Mouse (Mus musculus) liver, embryonic 11.5 days (tissue): Measurements from ENCODE around the gene Irf2bpl. TPM values are rescaled to one million over a fixed set of nuclear protein-coding genes. Genes with fewer than 3 reads are reported as not detected.

Source experiments
- ATAC-seq: fragments of 200-750 bp; cut with Nextera tagmentation; replicated peaks from 2 replicates; pipeline ENCODE4 v1.8.0; 2017; ENCODE audit warnings: moderate number of reproducible peaks, mild to moderate bottlenecking, moderate TSS enrichment, moderate library complexity; ENCODE audit not compliant: low FRiP score
- DNase-seq: peaks from one replicate; pipeline ENCODE4 v3.0.0-alpha.2; 2017; ENCODE audit warnings: low spot score
- H3K27ac ChIP-seq: fragments of 300-500 bp; sonication (generic); 2 replicates; pipeline ENCODE4 v1.5.1; 2014; ENCODE audit warnings: mild to moderate bottlenecking, low read depth, low read length, control low read depth
- H3K27me3 ChIP-seq: fragments of 300-500 bp; sonication (generic); replicated peaks from 2 replicates; pipeline ENCODE4 v1.6.1; 2014; ENCODE audit warnings: low read length, mixed read lengths; ENCODE audit not compliant: control insufficient read depth, insufficient read depth
- H3K36me3 ChIP-seq: fragments of 300-500 bp; sonication (generic); 2 replicates; pipeline ENCODE4 v1.6.1; 2014; ENCODE audit warnings: mild to moderate bottlenecking, low read length, moderate library complexity, mixed read lengths; ENCODE audit not compliant: control insufficient read depth, insufficient read depth
- H3K4me1 ChIP-seq: fragments of 300-500 bp; sonication (generic); replicated peaks from 2 replicates; pipeline ENCODE4 v1.6.1; 2014; ENCODE audit warnings: low read length, mixed read lengths; ENCODE audit not compliant: control insufficient read depth, insufficient read depth
- H3K4me2 ChIP-seq: fragments of 300-500 bp; sonication (generic); 2 replicates; pipeline ENCODE4 v1.6.1; 2014; ENCODE audit warnings: mild to moderate bottlenecking, control low read depth, moderate library complexity
- H3K4me3 ChIP-seq: fragments of 300-500 bp; sonication (generic); 2 replicates; pipeline ENCODE4 v1.5.1; 2014; ENCODE audit warnings: low read depth, low read length, control low read depth
- H3K9ac ChIP-seq: fragments of 300-500 bp; sonication (generic); 2 replicates; pipeline ENCODE4 v1.6.1; 2014; ENCODE audit warnings: low read depth, low read length, control low read depth
- H3K9me3 ChIP-seq: fragments of 300-500 bp; sonication (generic); 2 replicates; pipeline ENCODE4 v1.6.1; 2016; ENCODE audit warnings: low read length, inconsistent platforms, mixed read lengths; ENCODE audit not compliant: control insufficient read depth
- WGBS: fragments of 180-500 bp; shearing (Covaris S2); extraction: QIAGEN DNeasy Blood & Tissue Kit; methylation state at CpG from one replicate; pipeline ENCODE4 v1.1.7; 2014; 5-methylcytosine and 5-hydroxymethylcytosine counted together
- polyA plus RNA-seq: library from polyadenylated mRNA; unstranded; fragments of >200 nt; fragmentation: Nextera tagmentation; extraction: Ambion mirVana; gene quantifications from 2 replicates; pipeline ENCODE4 v1.2.1, GENCODE M21; 2014

Irf2bpl gene
- polyA plus RNA-seq, 1 experiment from 2014 or later, result 9.7 TPM

DNA sequence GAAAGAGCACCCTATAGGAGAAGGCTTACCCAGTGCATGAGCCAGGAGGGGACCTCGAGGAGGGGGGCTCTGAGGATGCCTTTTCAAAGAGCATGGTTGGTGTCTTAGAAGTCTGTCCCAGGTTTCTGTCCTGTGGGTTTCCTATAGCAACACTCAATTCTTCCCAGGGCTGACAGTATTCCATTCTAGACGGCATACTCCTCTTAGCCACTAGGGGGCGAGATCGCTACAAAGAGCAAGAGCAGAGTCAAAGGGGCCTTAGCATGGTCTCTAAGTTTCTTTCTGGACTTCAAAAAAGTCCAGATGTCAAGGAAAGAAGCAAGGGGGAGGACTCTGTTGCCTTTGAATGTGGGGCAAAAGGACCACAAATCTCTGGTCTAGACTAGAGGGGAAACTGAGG is 20.6 kb upstream of the Irf2bpl start:
- DNase-seq (no peak), ATAC-seq (no peak)
- 0 out of 2 replicates have a peak, but pooled peaks cover 2% of the 10 kb centered on the region for H3K4me1 ChIP-seq
- H3K4me2 ChIP-seq, result no peak overlapping the region
- no peaks in the 10 kb centered on the region for H3K27me3 ChIP-seq
- no peaks in the 10 kb centered on the region for H3K9me3 ChIP-seq
- 9% methylated on average over 4 of the region's 4 CpGs for WGBS
- no peak overlapping the region for H3K27ac ChIP-seq
- H3K4me3 ChIP-seq, result no peak overlapping the region
- H3K36me3 ChIP-seq, result no peaks in the 10 kb centered on the region
- no peak overlapping the region for H3K9ac ChIP-seq

DNA sequence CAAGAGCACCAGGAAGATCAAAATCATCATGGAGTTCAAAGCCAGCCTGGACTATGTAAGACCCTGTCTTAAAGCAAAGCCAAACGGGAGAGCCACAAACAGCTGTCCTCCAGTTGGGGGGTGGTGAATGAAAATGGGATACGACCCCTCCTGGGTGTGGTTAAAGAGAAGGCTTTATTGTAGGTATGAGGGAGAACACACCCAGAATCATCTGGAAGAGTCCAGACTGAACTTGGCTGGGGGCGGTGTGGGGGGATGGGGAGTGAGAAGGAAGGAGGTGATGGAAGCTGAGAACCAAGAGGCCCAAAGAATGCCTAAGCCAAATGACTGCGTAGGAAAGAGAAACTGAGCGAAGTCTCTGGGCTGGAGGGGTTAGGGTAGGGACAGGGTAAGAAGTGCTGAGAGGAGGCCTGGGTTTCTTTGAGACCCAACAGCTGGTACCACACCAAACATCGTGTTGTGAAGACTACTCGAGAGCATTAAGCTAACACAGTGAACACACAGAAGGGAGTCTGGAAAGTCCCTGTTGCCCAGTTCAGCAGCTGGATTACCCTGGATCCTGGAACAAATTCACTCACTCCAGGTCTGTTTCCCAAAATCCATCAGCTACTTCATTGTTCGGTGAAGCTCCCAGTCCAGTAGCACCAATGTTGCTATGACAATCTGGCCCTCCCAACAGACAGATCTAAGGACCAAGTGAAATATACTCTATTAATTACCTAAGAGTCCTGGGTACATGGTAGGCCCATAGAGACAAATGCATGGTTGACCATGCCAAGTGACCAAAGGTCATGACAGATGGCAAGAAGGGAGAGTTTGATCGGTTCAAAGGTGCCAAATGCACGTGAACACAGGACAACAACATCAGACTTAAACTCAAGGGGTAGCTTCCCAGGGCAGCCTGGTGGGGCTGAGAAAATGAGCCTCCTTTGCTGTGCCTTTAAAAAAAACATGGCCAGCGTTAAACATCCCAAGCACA is 19.5 kb upstream of the Irf2bpl start:
- Histone ChIP-seq H3K4me3 (no peak overlapping the region), H3K9me3 (no peaks in the 10 kb centered on the region), H3K4me1 (0 out of 2 replicates have a peak, but pooled peaks cover 5% of the 10 kb centered on the region), H3K4me2 (no peak overlapping the region), H3K27ac (no peak overlapping the region), H3K27me3 (no peaks in the 10 kb centered on the region), H3K36me3 (no peaks in the 10 kb centered on the region), H3K9ac (no peak overlapping the region)
- no peak for DNase-seq
- no peak for ATAC-seq
- 85% methylated on average over 11 of the region's 11 CpGs for WGBS

DNA sequence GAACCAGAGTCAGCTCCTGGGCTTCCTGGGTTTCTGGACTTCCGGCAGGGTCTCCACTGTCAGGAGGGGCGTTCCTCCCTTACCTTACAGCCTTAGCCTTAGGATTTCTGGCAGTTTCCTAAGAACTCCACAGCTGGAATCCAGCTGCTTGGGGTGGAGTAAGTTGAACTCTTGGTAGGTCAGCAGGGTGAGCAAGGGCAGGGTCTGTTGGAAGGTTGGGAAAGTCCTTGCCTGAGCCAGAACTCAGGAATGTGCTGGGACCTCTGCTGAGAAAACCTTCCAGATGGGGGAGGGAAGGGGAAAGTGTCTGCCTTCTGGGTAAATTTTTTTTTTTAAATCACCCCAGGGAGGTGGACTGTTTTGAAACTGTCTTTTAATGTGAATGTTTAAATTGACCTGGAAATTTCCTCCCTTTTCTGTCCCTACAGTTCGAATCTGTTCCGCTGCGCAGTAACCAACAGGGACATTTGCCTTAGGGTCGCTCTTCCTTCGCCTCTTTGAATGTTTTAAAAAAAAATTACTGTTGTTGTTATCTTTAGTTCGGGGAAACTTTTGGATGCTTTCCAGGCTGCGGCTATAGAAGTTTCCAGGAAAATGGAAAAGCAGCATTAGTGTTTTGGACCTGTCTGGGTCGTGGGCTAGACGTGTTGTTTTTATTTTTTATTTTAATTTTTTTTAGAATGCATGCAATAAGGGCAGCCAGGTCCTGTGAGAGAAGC is 15.0 kb upstream of the Irf2bpl start:
- Histone ChIP-seq H3K4me3 (no peak overlapping the region), H3K36me3 (no peaks in the 10 kb centered on the region), H3K4me2 (no peak overlapping the region), H3K9me3 (no peaks in the 10 kb centered on the region), H3K4me1 (peaks cover 38% of the 10 kb centered on the region), H3K27me3 (no peaks in the 10 kb centered on the region), H3K27ac (no peak overlapping the region; the same call in 1 of the 2 replicates), H3K9ac (no peak overlapping the region)
- DNase-seq, result no peak
- no peak for ATAC-seq
- 69% methylated on average over 11 of the region's 11 CpGs for WGBS

DNA sequence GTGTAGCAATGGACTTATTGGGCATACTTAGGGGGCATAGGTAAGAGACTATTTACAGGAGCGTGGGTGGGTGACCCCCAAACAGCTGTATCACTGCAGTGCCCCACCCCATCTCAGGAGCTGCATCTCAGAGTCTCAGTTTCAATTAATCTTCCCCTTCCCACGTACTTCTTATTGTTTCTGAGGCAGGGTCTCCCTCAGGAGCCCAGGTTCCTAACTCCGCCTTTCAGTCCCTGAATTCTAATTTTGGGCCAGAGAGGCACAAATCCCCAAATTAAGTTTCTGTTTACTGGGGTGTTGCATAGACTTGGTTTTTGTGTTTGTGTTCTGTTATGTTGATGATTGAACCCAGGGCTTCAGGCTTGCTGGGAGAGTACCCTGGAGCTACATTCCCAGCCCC is 13.8 kb upstream of the Irf2bpl start:
- Histone ChIP-seq H3K9ac (no peak overlapping the region; the same call in 1 of the 2 replicates), H3K4me1 (peaks cover 43% of the 10 kb centered on the region), H3K9me3 (no peaks in the 10 kb centered on the region), H3K4me2 (no peak overlapping the region), H3K27ac (no peak overlapping the region), H3K4me3 (no peak overlapping the region), H3K36me3 (no peaks in the 10 kb centered on the region), H3K27me3 (no peaks in the 10 kb centered on the region)
- WGBS, result 79% methylated on average over 3 of the region's 3 CpGs
- ATAC-seq (no peak), DNase-seq (no peak)

DNA sequence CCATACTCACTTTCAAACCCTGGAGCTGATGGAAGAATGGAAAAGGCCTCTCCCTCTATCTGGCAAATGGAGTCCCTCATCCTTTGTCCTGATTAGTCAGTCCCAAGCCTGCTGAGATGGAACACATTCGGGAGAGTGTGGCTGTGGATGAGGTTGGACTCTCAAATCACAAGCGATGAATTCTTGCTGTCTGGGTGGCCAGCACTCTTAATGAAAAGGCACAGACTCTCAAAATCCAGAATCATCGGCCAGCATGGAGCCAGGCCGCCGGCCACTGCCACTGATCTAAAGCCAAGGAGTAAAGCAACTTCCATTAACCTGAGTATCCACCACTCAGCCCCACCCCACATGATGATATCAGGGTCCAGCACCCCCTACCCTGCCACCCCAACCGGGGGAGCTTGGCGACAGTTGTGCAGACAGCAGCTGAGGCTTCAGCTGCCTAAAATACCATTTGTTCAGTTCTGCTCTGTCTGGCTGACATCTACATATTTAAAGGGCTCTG is 13.2 kb upstream of the Irf2bpl start:
- H3K4me1 ChIP-seq, result peaks cover 49% of the 10 kb centered on the region
- H3K9ac ChIP-seq, result no peak overlapping the region; the same call in 1 of the 2 replicates
- no peaks in the 10 kb centered on the region for H3K36me3 ChIP-seq
- ATAC-seq (no peak), DNase-seq (no peak)
- H3K4me3 ChIP-seq, result no peak overlapping the region
- no peak overlapping the region for H3K27ac ChIP-seq
- no peaks in the 10 kb centered on the region for H3K9me3 ChIP-seq
- 69% methylated on average over 7 of the region's 7 CpGs for WGBS
- no peak overlapping the region for H3K4me2 ChIP-seq
- no peaks in the 10 kb centered on the region for H3K27me3 ChIP-seq

DNA sequence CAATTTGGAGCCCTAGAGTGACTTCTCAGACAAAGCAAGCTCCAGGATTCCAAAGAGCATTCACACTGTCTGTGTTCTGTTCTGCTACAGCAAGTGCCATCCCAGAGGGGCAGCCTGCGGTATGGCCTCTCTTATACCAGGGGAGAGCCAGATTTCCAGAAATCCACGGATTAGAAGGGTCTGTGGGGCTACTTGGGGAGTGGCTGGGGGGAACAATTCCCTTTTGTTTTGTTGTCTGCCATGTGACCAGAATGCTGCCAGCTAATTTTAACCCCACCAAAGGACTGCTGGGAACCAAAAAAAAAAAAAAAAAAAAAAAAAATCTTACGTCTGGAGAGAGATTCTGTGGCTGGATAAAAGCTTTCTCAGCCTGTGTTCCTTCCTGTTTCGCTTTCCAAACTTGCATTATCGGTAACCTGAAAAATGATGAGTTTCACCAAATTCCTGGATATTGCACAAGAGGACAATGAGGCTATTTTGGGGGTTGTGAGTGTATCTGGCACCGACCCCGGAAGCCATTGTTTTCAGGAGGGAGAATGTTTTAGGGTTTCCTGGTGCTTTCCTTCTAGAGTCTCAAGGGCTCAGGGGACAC is 12.4 kb upstream of the Irf2bpl start:
- Histone ChIP-seq H3K27ac (peak overlapping the region; percentile 38; the same call in 1 of the 2 replicates), H3K9ac (no peak overlapping the region), H3K9me3 (no peaks in the 10 kb centered on the region), H3K4me2 (0 out of 2 replicates have a peak overlapping the region, but pooled peaks have one; percentile 11), H3K36me3 (no peaks in the 10 kb centered on the region), H3K27me3 (0 out of 2 replicates have a peak, but pooled peaks cover 1% of the 10 kb centered on the region), H3K4me3 (no peak overlapping the region), H3K4me1 (peaks cover 57% of the 10 kb centered on the region)
- ATAC-seq, result no peak
- 39% methylated on average over 7 of the region's 7 CpGs for WGBS
- no peak for DNase-seq

DNA sequence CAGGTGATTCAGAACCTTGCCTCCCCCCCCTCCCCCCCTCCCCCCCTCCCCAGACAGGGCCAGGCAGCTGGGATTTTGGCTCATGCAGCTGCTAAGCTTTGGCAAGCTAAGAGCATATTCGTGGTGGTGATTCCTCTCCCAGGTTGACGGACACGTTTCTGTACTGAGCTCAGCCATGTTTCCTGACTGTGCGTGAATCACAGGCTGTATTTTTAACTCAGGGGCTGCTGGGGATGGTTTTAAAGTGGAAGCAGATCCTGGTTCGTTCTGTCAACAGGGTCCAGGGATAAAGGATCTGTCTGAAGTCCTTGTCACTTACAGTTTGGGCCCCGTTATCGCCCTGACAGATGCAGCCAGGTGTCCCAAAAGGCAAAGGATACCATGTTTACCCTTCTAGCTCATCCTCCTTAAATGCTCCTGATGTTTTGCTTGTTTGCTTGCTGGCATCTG is 11.9 kb upstream of the Irf2bpl start:
- DNase-seq (no peak), ATAC-seq (no peak)
- Histone ChIP-seq H3K4me1 (peaks cover 63% of the 10 kb centered on the region), H3K9me3 (no peaks in the 10 kb centered on the region), H3K4me2 (0 out of 2 replicates have a peak overlapping the region, but pooled peaks have one; percentile 11), H3K4me3 (no peak overlapping the region), H3K36me3 (no peaks in the 10 kb centered on the region), H3K27ac (peak overlapping the region; percentile 38; the same call in 1 of the 2 replicates), H3K27me3 (0 out of 2 replicates have a peak, but pooled peaks cover 3% of the 10 kb centered on the region), H3K9ac (no peak overlapping the region)
- 32% methylated on average over 7 of the region's 7 CpGs for WGBS
